Mouse (Mus musculus) stomach, postnatal 0 days (tissue): ENCODE data around the gene Flywch2.

ENCODE experiments used
- CTCF ChIP-seq: IDR thresholded peaks from 2 replicates; pipeline ENCODE4 v1.5.1; 2016; ENCODE audit warnings: antibody characterized with exemption, low read depth, mild to moderate bottlenecking, moderate library complexity
- EP300 ChIP-seq: optimal IDR thresholded peaks from 2 replicates; pipeline ENCODE3; 2016; ENCODE audit warnings: antibody characterized with exemption

- TF ChIP-seq CTCF (no peak), EP300 (no peak)
Observed at GRCm38 (mm10) chr17:23738836-23739201, 47.1 kb downstream of the Flywch2 start.
